Mouse (Mus musculus): ENCODE data around the gene Itgal.

DNA sequence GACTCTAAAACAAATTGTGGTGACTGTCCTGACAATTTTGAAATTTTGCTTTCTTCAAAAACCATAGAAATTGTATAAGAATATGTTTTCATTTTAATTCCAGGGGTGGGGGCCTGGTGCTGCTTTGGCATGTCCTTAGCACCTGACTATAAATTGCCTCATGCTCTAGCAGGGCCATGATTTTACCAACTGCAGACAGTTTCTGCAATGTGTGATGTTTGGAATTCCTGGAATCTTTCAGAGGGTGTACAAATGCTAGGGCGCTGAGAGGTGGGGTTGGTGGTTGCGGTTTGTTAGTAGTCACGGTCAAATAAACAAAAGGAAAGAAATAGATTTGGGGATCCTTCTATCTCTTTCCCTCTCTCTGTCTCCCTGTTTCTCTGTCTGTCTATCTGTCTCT lies 70.2 kb downstream of the Itgal start:
- TF ChIP-seq POLR2A (IDR thresholded peaks at IDR 0.05; ENCODE audit: control insufficient read depth in 1 of 2, insufficient read depth in 1 of 2, low read depth in 1 of 2, low read length in 2 of 2, poor library complexity in 1 of 2) (no peak), CTCF (IDR thresholded peaks at IDR 0.05 in 2 of 3, conservative IDR thresholded peaks at IDR 0.05 in 1 of 3; ENCODE audit: control insufficient read depth in 1 of 3, insufficient read depth in 1 of 3, low read depth in 2 of 3, low read length in 3 of 3, poor library complexity in 1 of 3, severe bottlenecking in 1 of 3) (no peak), NRF1 (IDR thresholded peaks at IDR 0.05; ENCODE audit: insufficient read depth, low read depth, low read length, poor library complexity, severe bottlenecking) (no peak), TAL1 (IDR thresholded peaks at IDR 0.05; ENCODE audit: low read length) (no peak), ZNF384 (IDR thresholded peaks at IDR 0.05; ENCODE audit: low read depth, low read length) (no peak), E2F4 (IDR thresholded peaks at IDR 0.05; ENCODE audit: borderline replicate concordance, low read depth, low read length) (no peak)

All from MEL (cell line).